Mouse (Mus musculus): ENCODE results near the gene Ap1m1. TPM values are rescaled to one million over a fixed set of nuclear protein-coding genes. Genes with fewer than 3 reads are reported as not detected.

The Ap1m1 gene
- polyA plus RNA-seq, 1 experiment from 2014 or later = 142 TPM

DNA sequence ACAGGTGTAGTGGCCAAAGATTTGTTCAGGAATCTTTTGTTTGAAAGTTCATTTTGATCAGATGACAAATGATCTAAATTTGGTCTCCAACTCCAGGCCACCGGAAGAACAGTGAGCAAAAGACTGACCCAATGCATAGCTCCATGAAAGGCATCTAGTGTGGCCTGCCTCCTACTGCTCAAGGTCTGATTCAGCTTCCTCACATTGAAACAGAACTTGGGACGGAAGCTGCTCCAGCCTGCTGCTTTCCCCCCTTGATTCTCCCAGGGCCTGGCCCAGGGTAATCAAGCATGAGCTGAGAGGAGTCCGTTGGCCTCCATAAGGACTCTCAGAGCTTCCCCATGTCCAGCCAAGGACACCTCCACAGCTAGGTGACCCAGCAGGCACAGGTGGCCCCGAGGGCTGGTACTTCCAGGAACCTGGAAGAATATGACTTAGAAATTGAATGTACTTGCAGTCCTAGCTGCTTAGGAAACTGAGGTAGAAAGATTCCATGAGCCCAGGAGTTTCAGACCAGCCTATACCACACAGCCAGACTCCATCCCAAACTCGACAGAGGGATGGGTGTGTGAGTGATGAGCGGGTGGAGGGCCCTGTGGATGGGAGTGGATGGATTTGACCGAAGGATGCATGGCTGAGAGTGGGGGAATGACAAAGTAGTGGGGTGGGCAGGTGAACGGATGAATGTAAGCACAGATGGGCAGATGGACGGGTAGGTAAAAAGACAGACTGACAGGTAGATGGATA, 61.0 kb downstream of the Ap1m1 start:
- Histone ChIP-seq H3K27ac (ENCODE audit: low read length) (no peak overlapping the region), H3K9ac (replicated peaks; ENCODE audit: low read length) (no peak overlapping the region), H3K4me2 (replicated peaks; ENCODE audit: low read depth, low read length) (no peak overlapping the region), H3K4me1 (ENCODE audit: insufficient read depth, low read length) (no peaks in the 10 kb centered on the region; the same call in 1 of the 2 replicates), H3K36me3 (ENCODE audit: insufficient read depth, low read length) (no peaks in the 10 kb centered on the region), H3K27me3 (ENCODE audit: insufficient read depth, low read length) (no peaks in the 10 kb centered on the region), H3K9me3 (ENCODE audit: low read length) (no peaks in the 10 kb centered on the region), H3K4me3 (ENCODE audit: low read length) (no peak overlapping the region)
- ATAC-seq (ENCODE audit: low FRiP score, low TSS enrichment) = peak; percentile 53; the same call in 1 of the 2 replicates
- WGBS = 68% methylated on average over 9 of the region's 9 CpGs

DNA sequence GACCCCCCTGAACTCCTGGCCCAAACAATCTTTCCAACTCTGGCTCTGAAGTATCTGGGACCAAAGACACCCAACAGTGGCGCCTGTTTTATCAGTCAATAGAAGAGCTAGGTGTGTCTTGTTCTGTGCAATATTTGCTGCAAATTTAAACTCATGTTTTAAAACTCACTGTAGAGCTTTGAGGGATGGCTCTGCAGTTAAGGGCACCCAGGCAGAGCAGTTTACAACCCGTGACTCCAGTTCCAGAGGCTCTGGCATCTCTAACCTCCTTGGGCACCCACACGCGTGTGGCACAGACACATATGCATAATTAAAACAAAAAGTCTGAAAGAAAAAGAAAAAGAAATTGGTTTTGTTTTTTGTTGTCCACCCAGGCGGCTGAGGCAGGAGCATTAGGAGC, 61.7 kb downstream of the Ap1m1 start:
- ATAC-seq (ENCODE audit: low FRiP score, low TSS enrichment) = 0 out of 2 replicates have a peak, but pooled peaks have one; percentile 43

GRCm38 (mm10) chr8:72302986-72303612, 63.3 kb downstream of the Ap1m1 start:
- 60% methylated on average over 8 of the region's 8 CpGs for WGBS
- no peak overlapping the region for H3K4me3 ChIP-seq (ENCODE audit: low read length)

More for the DNA sequence above, 61.7 kb downstream of the Ap1m1 start:
- 55% methylated on average over 5 of the region's 5 CpGs for WGBS
- Histone ChIP-seq H3K4me2 (replicated peaks; ENCODE audit: low read depth, low read length) (no peak overlapping the region), H3K4me1 (ENCODE audit: insufficient read depth, low read length) (no peaks in the 10 kb centered on the region; the same call in 1 of the 2 replicates), H3K4me3 (ENCODE audit: low read length) (no peak overlapping the region), H3K36me3 (ENCODE audit: insufficient read depth, low read length) (no peaks in the 10 kb centered on the region), H3K9ac (replicated peaks; ENCODE audit: low read length) (no peak overlapping the region), H3K27ac (ENCODE audit: low read length) (no peak overlapping the region), H3K27me3 (ENCODE audit: insufficient read depth, low read length) (no peaks in the 10 kb centered on the region), H3K9me3 (ENCODE audit: low read length) (no peaks in the 10 kb centered on the region)

DNA sequence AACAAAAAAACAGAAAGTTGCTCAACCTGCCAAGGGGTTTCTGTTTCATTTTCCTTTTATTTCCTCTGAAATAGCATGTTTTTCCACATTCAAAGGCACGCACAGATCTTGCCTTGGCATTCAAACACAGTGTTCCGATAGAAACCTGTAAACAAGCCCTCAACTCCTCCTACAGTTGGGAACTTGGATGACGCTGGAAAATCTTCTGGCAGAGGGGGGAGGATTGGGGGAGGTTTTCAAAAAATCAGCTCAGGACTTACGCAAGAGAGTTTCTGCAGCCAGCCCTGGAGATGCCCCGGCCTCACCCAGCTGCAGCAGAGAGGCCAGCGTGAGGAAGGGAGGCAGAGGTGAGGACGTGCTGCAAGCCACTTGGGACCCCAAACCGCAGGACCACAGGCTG, 63.8 kb downstream of the Ap1m1 start:
- no peaks in the 10 kb centered on the region for H3K27me3 ChIP-seq (ENCODE audit: insufficient read depth, low read length)
- no peak overlapping the region for H3K4me2 ChIP-seq (replicated peaks; ENCODE audit: low read depth, low read length)
- no peak overlapping the region for H3K9ac ChIP-seq (replicated peaks; ENCODE audit: low read length)
- 52% methylated on average over 8 of the region's 8 CpGs for WGBS
- H3K36me3 ChIP-seq (ENCODE audit: insufficient read depth, low read length) = no peaks in the 10 kb centered on the region
- H3K4me3 ChIP-seq (ENCODE audit: low read length) = no peak overlapping the region
- H3K4me1 ChIP-seq (ENCODE audit: insufficient read depth, low read length) = no peaks in the 10 kb centered on the region; the same call in 1 of the 2 replicates
- H3K27ac ChIP-seq (ENCODE audit: low read length) = no peak overlapping the region
- no peaks in the 10 kb centered on the region for H3K9me3 ChIP-seq (ENCODE audit: low read length)
- no peak for ATAC-seq (ENCODE audit: low FRiP score, low TSS enrichment)

More at GRCm38 (mm10) chr8:72302986-72303612, 63.3 kb downstream of the Ap1m1 start:
- ATAC-seq (ENCODE audit: low FRiP score, low TSS enrichment) = no peak
- Histone ChIP-seq H3K27me3 (ENCODE audit: insufficient read depth, low read length) (no peaks in the 10 kb centered on the region), H3K9ac (replicated peaks; ENCODE audit: low read length) (no peak overlapping the region), H3K4me1 (ENCODE audit: insufficient read depth, low read length) (no peaks in the 10 kb centered on the region; the same call in 1 of the 2 replicates), H3K36me3 (ENCODE audit: insufficient read depth, low read length) (no peaks in the 10 kb centered on the region), H3K27ac (ENCODE audit: low read length) (no peak overlapping the region; the same call in 1 of the 2 replicates), H3K9me3 (ENCODE audit: low read length) (no peaks in the 10 kb centered on the region), H3K4me2 (replicated peaks; ENCODE audit: low read depth, low read length) (no peak overlapping the region)

GRCm38 (mm10) chr8:72305210-72305905, 65.5 kb downstream of the Ap1m1 start, which contains the start of gene Gm10282:
TSS of gene Gm10282 (minus strand) at chr8:72305260.
- Histone ChIP-seq H3K9me3 (ENCODE audit: low read length) (no peaks in the 10 kb centered on the region), H3K9ac (replicated peaks; ENCODE audit: low read length) (no peak within 1 kb of the TSS), H3K4me2 (replicated peaks; ENCODE audit: low read depth, low read length) (no peak within 1 kb of the TSS), H3K27ac (ENCODE audit: low read length) (no peak within 1 kb of the TSS), H3K4me1 (ENCODE audit: insufficient read depth, low read length) (no peaks in the 10 kb centered on the region; the same call in 1 of the 2 replicates), H3K27me3 (ENCODE audit: insufficient read depth, low read length) (no peaks in the 10 kb centered on the region), H3K4me3 (ENCODE audit: low read length) (no peak within 1 kb of the TSS), H3K36me3 (ENCODE audit: insufficient read depth, low read length) (no peaks in the 10 kb centered on the region)
- ATAC-seq (ENCODE audit: low FRiP score, low TSS enrichment) = no peak
- 77% methylated on average over 15 of the region's 16 CpGs for WGBS

GRCm38 (mm10) chr8:72306913-72307312, 67.1 kb downstream of the Ap1m1 start:
- Histone ChIP-seq H3K4me1 (ENCODE audit: insufficient read depth, low read length) (peaks cover 3% of the 10 kb centered on the region; the same call in 1 of the 2 replicates), H3K36me3 (ENCODE audit: insufficient read depth, low read length) (no peaks in the 10 kb centered on the region), H3K9ac (replicated peaks; ENCODE audit: low read length) (no peak overlapping the region), H3K27ac (ENCODE audit: low read length) (no peak overlapping the region), H3K4me2 (replicated peaks; ENCODE audit: low read depth, low read length) (no peak overlapping the region), H3K9me3 (ENCODE audit: low read length) (no peaks in the 10 kb centered on the region), H3K27me3 (ENCODE audit: insufficient read depth, low read length) (no peaks in the 10 kb centered on the region), H3K4me3 (ENCODE audit: low read length) (no peak overlapping the region)
- 85% methylated on average over 5 of the region's 5 CpGs for WGBS
- no peak for ATAC-seq (ENCODE audit: low FRiP score, low TSS enrichment)

Other genes with a start within 250 kb of the Ap1m1 start
- 1.8 and 1.9 TPM in 2 replicates for gene Cyp4f18, start 230.4 kb upstream of the Ap1m1 start, polyA plus RNA-seq (2015; fragmentation: Nextera tagmentation; extraction: Ambion mirVana)
- gene Olfr372, start 198.8 kb upstream of the Ap1m1 start, polyA plus RNA-seq (2015; fragmentation: Nextera tagmentation; extraction: Ambion mirVana) = not detected in 2 replicates
- gene Olfr373, start 156.8 kb upstream of the Ap1m1 start, polyA plus RNA-seq (2015; fragmentation: Nextera tagmentation; extraction: Ambion mirVana) = 0.04 TPM in 1 of 2 replicates, not detected in the other
- gene Olfr374, start 133.0 kb upstream of the Ap1m1 start, polyA plus RNA-seq (2015; fragmentation: Nextera tagmentation; extraction: Ambion mirVana) = not detected in 2 replicates
- 828 and 869 TPM in 2 replicates for gene Tpm4, start 105.0 kb upstream of the Ap1m1 start, polyA plus RNA-seq (2015; fragmentation: Nextera tagmentation; extraction: Ambion mirVana)
- gene Rab8a, start 78.8 kb upstream of the Ap1m1 start, polyA plus RNA-seq (2015; fragmentation: Nextera tagmentation; extraction: Ambion mirVana) = 141 and 143 TPM in 2 replicates
- gene Hsh2d, start 50.4 kb upstream of the Ap1m1 start, polyA plus RNA-seq (2015; fragmentation: Nextera tagmentation; extraction: Ambion mirVana) = not detected in 2 replicates
- not detected in 2 replicates for gene Cib3, start 27.2 kb upstream of the Ap1m1 start, polyA plus RNA-seq (2015; fragmentation: Nextera tagmentation; extraction: Ambion mirVana)
- not detected in 2 replicates for gene Gm11034, start 26.4 kb upstream of the Ap1m1 start, polyA plus RNA-seq (2015; fragmentation: Nextera tagmentation; extraction: Ambion mirVana)
- gene Fam32a, start 20.3 kb upstream of the Ap1m1 start, polyA plus RNA-seq (2015; fragmentation: Nextera tagmentation; extraction: Ambion mirVana) = 79.5 and 80.7 TPM in 2 replicates
- 30.6 and 40.7 TPM in 2 replicates for gene Gm10282, start 65.2 kb downstream of the Ap1m1 start, polyA plus RNA-seq (2015; fragmentation: Nextera tagmentation; extraction: Ambion mirVana)
- gene Klf2, start 79.0 kb downstream of the Ap1m1 start, polyA plus RNA-seq (2015; fragmentation: Nextera tagmentation; extraction: Ambion mirVana) = 10.1 and 10.4 TPM in 2 replicates
- gene Eps15l1, start 181.4 kb downstream of the Ap1m1 start, polyA plus RNA-seq (2015; fragmentation: Nextera tagmentation; extraction: Ambion mirVana) = 61.3 and 62.7 TPM in 2 replicates
- 2.0 and 2.1 TPM in 2 replicates for gene Calr3, start 203.9 kb downstream of the Ap1m1 start, polyA plus RNA-seq (2015; fragmentation: Nextera tagmentation; extraction: Ambion mirVana)
- gene 1700030K09Rik, start 203.9 kb downstream of the Ap1m1 start, polyA plus RNA-seq (2015; fragmentation: Nextera tagmentation; extraction: Ambion mirVana) = 17.9 and 19.1 TPM in 2 replicates
- gene Cherp, start 235.2 kb downstream of the Ap1m1 start, polyA plus RNA-seq (2015; fragmentation: Nextera tagmentation; extraction: Ambion mirVana) = 64.6 and 87.9 TPM in 2 replicates

Measured in kidney, embryonic 16.5 days (tissue).